Mouse (Mus musculus) cerebellum, postnatal 4 days (tissue): ENCODE measurements around the gene Ntf5.
"Not testable (repeated sequence)": the region's sequence is repeated elsewhere in the genome, so short reads cannot be mapped to it uniquely, and the experiment has no call there.

ENCODE experiments used
- DNase-seq, 2 experiments: peaks; one replicate each; pipeline ENCODE4 v3.0.0; 2022; ENCODE audit warnings: low spot score in 2 of 2, mixed read lengths in 1 of 2

Gene Ntf5

DNA sequence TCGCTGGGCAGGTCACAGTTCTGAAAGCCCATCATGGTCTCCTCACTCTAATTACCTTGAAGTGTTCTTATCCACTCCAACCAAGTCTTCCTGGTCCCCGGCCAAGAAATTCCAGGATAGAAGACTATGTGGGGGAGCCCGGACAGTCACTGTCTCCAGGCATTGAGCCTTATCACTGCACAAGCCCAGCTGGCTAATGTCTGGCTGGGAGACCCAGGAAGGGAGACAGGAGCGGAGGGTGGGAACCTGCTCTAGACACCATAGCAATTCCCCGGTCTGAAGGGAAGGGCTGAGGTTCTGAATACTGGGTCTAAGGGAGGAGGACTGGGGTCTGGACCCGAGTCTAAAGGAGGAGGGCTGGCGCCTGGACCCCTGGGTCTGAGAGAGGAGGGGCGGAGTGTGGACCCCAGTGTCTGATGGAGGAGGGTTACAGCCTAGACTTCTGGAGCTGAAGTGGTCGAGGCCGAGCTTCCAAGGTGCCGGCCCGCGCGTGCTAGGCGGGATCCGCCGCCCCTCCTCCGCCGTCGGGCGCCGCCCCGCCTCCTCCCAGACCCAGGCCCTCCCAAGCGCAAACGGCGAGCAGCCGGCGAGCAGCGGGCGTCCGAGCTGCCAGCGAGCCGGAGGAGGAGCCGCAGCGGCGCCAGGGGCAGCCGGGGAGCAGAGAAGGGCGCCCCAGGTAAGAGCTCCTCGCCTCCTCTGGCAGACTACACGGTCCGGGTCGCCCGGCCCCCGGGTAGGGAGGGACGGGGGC is at the start of gene Ntf5:
Gene Ntf5 (plus strand): TSS at position 583 of the 751 bp plus-strand sequence.
- DNase-seq: no peak

GRCm38 (mm10) chr7:45363983-45364382 is 49.5 kb upstream of the Ntf5 start:
- DNase-seq: no peak

DNA sequence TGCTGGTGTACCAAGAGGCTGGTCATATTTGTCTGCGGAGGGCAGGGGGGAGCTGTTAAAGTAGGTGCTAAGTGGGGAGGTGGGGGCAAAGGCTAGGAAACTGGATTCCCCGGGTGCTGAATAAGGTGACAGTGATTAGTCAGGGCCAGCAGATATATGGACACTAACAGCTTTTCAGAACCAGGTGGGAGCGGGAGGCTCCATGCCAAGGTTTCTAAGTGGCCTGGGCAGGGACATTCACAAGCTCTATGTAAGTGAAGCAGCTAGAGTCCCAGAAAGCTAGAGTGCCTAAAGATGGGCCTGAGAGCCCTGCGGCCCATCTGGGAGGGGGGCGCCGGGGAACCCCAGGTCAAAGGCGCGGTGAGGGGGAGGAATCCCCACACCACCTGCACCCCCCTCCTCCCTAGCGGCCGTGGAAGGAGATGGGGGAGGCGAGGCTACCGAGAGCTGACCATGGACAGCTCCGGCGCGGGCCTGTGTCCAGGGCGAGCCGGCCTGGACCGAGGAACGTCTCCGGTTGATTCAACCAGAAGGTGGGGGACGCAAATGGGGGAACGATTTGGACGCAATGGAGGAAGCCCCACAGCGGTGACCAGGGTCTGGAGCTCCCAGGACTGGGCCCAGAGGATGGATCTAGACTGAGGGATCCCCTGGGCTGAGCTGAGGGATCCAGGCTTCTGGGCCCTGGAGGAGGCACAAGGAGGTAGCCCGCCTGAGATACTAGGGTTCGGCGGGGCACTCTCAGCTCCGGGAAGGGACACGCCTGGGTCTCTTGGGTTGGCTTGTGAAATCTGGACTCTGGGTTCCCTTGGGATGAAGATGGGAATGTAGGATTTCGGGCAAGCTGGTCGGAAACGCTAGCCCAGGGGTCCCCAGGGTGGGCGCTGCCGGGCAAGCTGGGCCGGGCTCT is 47.5 kb upstream of the Ntf5 start:
- peak in 1 of 2 experiments; percentile 51 for DNase-seq

- peak in 1 of 2 experiments; percentile 68 for DNase-seq
These were observed 46.9 kb upstream of the Ntf5 start, which contains the start of gene Ppfia3 for GRCm38 (mm10) chr7:45366652-45367019. Ppfia3 (minus strand) TSS chr7:45367019.

DNA sequence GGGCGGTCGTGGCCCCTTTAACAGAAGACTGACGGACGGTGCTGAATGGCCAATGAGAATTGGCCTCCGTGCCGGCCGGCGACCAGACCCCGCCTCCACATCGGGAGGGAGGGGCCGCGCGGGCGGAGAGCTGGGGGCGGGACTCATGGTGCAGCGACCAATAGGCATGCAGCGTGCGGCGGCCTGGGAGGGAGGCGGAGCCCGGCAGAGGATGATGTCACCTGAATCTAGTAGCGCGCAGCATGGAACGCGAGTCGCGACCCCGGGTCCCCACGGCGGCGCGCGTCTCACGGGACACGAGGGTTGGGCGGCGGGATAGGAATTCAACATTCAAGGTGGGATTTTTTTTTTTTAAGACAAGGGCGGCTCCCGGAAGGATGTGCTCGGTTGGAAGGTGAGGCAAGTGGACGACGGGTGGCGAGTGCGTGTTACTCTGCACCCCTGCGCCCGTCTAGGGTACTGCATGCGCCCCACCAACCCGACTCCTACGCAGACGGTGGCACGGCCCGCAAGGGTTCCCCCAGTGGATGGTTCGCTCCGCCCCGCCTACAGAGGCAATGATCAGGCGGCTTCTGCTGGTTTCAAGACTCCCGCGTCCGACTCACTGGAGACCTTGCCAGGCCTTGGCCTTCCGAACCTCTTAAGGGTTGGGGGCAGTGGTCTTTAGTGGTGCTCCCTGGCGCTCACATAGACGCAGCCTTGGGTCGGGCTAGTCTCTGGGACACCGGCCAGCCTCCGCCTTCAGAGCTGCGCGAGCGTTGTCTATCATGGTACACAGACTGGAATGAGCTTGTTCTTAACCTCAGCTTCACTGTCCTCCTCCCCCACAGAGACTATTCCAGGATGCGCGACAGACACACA is 46.2 kb upstream of the Ntf5 start:
- peak; percentile 98 for DNase-seq

DNA sequence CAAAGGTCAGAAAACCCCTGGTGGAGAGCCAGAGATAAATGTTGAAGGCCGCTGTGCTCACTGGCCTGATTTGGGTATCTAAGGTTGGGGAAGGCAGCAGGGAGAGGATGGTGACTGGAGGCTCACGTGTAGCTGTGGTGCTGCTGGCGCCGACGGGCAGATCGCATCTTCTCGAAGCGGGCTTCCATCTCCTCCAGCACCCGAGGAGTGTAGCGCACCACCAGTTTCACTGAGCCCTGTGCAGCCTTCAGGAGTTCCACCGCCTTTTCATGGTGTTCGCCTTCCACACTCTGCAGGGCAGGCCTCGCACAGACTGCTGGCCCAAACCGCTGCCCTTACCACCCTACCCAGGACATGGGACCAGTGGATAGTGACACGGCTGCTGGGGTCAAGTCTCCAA is 45.3 kb upstream of the Ntf5 start:
- DNase-seq: no peak

DNA sequence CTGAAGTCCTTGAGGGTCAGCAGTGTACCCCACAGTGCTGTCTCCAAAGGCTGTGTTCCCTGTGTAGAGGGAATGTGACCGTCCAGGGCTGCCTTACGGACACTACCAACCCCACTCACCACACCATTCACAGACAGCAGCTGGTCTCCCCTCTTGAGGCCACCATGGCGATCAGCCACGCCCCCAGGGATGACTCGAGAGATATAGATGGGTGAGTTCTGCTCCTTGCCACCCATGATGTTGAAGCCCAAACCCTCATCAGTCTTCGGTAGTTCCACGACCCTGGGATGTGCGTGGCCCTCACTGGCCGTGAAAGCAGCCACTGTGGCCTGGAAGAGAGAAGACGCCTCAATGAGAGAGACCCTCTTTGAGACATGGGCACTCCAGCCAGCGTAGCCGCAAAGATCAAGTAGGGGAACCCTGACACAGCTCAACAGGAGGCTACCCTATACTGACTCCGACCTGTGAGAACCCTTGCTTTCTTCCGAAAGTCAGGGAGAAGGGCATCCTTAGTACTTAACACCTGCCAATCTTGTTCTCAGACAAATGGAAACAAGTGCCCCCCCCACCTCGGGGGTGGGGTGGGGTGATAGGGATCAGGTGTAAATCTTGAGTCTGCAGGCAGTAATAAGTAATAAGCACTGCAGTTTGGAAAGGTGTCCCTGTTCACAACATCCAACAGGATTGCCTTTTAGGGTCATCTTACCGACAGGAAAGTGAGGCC is 44.3 kb upstream of the Ntf5 start:
- no peak for DNase-seq

GRCm38 (mm10) chr7:45369836-45370474 is 43.5 kb upstream of the Ntf5 start:
- DNase-seq: peak in 1 of 2 experiments; percentile 28

DNA sequence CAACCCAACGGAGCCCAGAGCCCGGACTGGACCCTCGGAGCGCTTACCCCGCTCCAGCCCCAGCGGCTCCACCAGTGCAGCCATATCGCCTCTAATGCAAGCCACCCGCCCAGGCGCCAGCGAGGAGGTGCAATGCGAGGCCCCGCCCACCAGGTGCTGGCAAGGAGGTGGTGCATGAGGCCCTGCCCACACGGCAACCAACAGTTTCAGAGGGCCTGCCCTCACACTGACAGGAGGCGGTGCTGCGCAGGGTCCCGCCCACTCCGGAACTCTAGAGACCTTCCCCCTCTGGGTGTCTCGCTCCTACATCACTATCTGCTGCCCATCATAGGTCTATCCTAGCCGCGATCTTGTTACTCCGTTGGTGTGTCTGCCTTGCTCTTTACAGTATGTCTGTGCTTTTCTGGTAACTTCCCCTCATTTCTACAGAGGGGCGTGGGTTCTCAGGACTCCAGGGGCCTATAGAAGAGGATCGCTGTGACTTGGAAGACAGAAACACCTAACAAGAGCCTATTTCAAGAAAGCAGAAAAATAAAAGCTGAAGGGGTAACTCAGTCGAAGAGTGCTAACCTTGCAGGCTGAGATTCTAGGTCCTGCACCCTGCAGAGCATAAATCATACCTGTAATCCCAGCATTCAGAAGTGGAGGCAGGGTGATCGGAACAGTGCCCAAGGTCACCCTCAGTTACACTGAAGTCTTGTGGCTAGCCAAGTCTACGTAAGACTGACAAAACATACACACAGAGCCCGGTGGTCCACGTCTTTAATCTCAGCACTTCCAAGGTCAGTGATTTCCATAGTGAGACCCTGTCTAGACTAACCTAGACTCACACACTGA is 42.8 kb upstream of the Ntf5 start, which contains the start of gene Lin7b:
Gene Lin7b (minus strand): TSS at position 109 of the 837 bp plus-strand sequence.
- DNase-seq: peak; percentile 74 to 82

DNA sequence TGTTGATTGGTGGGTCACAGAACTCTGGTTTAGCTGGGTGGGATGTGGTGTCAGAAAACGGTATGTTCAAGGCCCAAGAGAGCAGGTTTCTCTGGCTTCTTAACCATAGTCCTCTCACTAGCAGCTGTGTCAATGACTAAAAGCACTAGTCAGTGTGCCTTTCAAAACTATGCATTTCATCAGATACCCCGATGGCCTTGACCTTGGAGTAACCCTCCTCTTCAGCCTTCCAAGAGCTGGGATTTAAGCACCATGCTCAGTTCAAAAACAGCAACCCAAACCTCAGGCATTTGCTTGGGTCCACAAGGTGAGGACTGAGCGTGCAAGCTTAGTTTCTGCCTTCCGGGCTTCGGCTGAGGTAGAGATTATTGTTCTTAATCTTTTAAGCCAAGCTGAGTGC is 41.1 kb upstream of the Ntf5 start:
- DNase-seq: no peak

- no peak for DNase-seq
These were observed 38.9 kb upstream of the Ntf5 start for GRCm38 (mm10) chr7:45374620-45375019.

DNA sequence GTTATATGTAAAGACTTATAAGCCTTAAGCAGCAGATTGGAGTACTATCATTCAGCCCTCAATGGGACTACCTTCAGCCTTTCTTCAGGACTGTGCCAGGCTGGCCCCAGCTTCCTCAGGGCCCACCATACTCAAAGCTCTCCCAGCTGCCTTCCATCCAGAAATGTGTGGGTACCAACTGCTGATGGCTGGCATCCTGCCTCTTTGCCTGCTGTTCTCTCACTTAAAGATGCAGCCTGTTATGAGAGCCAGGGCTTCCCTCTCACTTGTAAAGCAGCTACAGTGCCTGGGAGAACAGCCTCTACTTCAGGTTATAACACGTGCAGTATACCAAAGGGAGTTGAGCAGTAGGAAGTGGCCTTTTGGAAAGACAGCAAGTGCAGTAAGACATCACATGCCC is 37.4 kb upstream of the Ntf5 start:
- no peak for DNase-seq

- no peak for DNase-seq
These were observed 27.4 kb upstream of the Ntf5 start for GRCm38 (mm10) chr7:45386077-45386476.

- DNase-seq: no peak
These were observed 18.4 kb upstream of the Ntf5 start for GRCm38 (mm10) chr7:45395129-45395541.

DNA sequence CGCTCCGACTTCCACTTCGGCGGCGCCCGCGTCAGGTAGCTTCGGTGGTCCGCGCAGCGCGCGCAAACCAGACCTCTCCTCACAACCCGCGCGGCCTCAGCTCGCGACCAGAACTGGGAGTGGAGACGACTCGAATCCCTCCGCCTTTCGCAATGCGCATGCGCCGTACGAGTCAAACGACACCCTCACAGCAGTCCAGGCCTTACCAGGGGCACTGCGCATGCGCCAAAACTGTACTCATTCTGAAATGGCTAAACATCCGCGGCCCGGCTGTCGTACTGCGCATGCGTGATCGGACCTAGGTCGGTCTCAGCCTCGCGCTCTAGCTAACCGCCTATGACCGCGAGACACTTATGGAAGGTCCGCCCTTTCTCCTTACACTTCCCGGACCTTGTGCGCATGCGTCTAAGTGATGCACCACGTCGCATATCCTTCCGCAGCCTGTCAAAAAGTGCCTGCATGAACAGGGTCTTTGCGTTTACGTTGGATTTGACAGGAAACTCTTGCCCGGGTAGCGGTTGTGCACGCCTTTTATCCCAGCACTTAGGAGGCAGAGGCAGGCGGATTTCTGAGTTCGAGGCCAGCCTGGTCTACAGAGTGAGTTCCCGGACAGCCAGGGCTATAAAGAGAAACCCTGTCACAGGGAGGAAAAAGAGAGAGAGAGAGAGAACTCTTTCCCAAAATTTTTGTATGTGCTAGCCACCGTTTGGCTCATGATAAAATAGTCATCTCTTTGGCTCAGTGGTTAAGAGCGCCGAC is 17.7 kb upstream of the Ntf5 start, which contains the start of gene Snrnp70:
Gene Snrnp70 (minus strand): TSS at position 165 of the 759 bp plus-strand sequence.
- peak; percentile 100 for DNase-seq

DNA sequence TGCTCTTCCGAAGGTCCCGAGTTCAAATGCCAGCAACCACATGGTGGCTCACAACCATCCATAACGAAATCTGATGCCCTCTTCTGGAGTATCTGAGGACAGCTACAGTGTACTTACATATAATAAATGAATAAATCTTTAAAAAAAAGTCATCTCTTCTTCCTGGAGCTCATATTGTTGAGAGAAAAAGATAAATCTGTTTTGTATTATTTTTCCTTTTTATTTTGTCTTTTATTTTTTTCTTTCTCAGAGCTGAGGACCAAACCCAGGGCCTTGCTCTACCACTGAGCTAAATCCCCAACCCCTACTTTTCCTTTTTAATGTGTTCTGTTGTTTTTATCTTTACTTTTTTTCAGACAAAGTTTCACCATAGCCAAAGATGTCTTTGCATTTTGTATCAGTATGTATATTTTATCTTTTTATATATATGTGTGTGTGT is 17.1 kb upstream of the Ntf5 start:
- not testable (repeated sequence) for DNase-seq

- no peak for DNase-seq
These were observed 16.7 kb upstream of the Ntf5 start for GRCm38 (mm10) chr7:45396787-45397186.

DNA sequence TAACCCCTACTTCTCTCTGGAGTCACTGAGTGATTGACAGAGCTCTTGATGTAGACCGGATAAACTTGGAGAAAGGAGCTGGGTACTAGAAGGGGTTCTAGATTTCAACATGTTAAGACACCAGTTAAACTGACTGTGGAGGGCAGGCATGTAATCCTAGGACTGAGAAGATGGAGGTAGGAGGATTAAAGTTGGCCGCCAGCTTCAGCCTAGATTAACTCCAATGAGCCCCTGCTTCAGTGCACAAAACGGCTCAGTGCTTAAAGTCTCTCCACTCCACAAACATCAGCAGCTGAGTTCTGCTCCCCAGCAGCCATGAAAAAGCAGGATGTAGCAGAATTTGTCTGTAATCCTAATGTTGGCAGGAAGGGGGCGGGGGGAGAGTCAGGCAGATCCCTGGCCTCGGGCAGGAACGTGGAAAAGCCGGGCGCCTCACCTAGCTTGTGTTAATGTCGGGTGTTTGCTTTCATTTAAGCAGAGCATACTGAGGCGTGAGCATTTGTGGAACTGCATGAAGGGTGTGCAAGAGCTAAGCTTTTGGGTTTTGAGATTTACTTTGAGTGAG is 11.9 kb upstream of the Ntf5 start:
- DNase-seq: no peak
